Mouse (Mus musculus) ES-Bruce4 (cell line): ENCODE measurements around the gene Rfx8.

ENCODE experiments used
- CTCF ChIP-seq: IDR thresholded peaks from one replicate; pipeline ENCODE4 v1.8.1; 2011; ENCODE audit warnings: low read depth, low read length
- POLR2A ChIP-seq: IDR thresholded peaks from one replicate; pipeline ENCODE4 v1.8.1; 2011; ENCODE audit warnings: low read length; ENCODE audit not compliant: insufficient read depth

GRCm38 (mm10) chr1:39636660-39637059 lies 84.1 kb downstream of the Rfx8 start:
- no peak for TF ChIP-seq POLR2A
- TF ChIP-seq CTCF = no peak
